Mouse (Mus musculus) myocyte (in vitro differentiated cells): Measurements from ENCODE around the gene Olfr1423.
"Not testable (repeated sequence)": the region's sequence is repeated elsewhere in the genome, so short reads cannot be mapped to it uniquely, and the experiment has no call there.

Source experiments
- MAX ChIP-seq: IDR thresholded peaks from one replicate; pipeline ENCODE4 v1.6.1; 2011; ENCODE audit warnings: low read depth, mild to moderate bottlenecking, control low read depth
- MYOG ChIP-seq, 3 experiments: IDR thresholded peaks; one replicate each; pipeline ENCODE4 v1.6.1; 2011; ENCODE audit warnings: control low read depth in 2 of 3, low read depth in 2 of 3, mild to moderate bottlenecking in 2 of 3; ENCODE audit not compliant: insufficient read length in 2 of 3, control insufficient read depth in 1 of 3, insufficient read depth in 1 of 3
- POLR2AphosphoS2 ChIP-seq: IDR thresholded peaks from one replicate; pipeline ENCODE4 v1.6.1; 2011; ENCODE audit warnings: low read depth, control low read depth; ENCODE audit not compliant: insufficient read length
- SRF ChIP-seq: IDR thresholded peaks from one replicate; pipeline ENCODE4 v1.6.1; 2011; ENCODE audit warnings: low read depth; ENCODE audit not compliant: control insufficient read depth, insufficient read length
- TCF12 ChIP-seq: IDR thresholded peaks from one replicate; pipeline ENCODE4 v1.6.1; 2011; ENCODE audit warnings: mild to moderate bottlenecking, control low read depth; ENCODE audit not compliant: poor library complexity, insufficient read depth, severe bottlenecking
- TCF3 ChIP-seq: IDR thresholded peaks from one replicate; pipeline ENCODE4 v1.6.1; 2011; ENCODE audit warnings: low read depth, control low read depth; ENCODE audit not compliant: insufficient read length
- USF1 ChIP-seq: IDR thresholded peaks from one replicate; pipeline ENCODE4 v1.6.1; 2011; ENCODE audit warnings: low read depth, mild to moderate bottlenecking, control low read depth, moderate library complexity

- not testable (repeated sequence) for TF ChIP-seq TCF12; MAX; SRF; TCF3; POLR2AphosphoS2; MYOG (IDR thresholded peaks at IDR 0.05; ENCODE audit: control insufficient read depth in 1 of 3, insufficient read depth in 1 of 3, insufficient read length in 2 of 3, low read depth in 2 of 3); USF1
Measured at GRCm38 (mm10) chr19:12077631-12078030, 36.5 kb upstream of the Olfr1423 start, which contains the start of gene Olfr1425.
